Mouse (Mus musculus) embryonic fibroblast, embryonic 13.5 days (primary cell): ENCODE data around the gene Kif26b. TPM values are rescaled to one million over a fixed set of nuclear protein-coding genes. Genes with fewer than 3 reads are reported as not detected.

Experiments used
- H3K27ac ChIP-seq: 2 replicates; pipeline ENCODE4 v1.5.1; 2012; ENCODE audit warnings: low read length, control low read depth, inconsistent platforms; ENCODE audit not compliant: insufficient read depth
- H3K4me1 ChIP-seq: 2 replicates; pipeline ENCODE4 v1.6.1; 2011; ENCODE audit warnings: low read length; ENCODE audit not compliant: control insufficient read depth, insufficient read depth
- H3K4me3 ChIP-seq: 2 replicates; pipeline ENCODE4 v1.5.1; 2011; ENCODE audit warnings: mild to moderate bottlenecking, control low read depth, low read length; ENCODE audit not compliant: insufficient read depth
- CTCF ChIP-seq: IDR thresholded peaks from 2 replicates; pipeline ENCODE4 v1.5.1; 2011; ENCODE audit warnings: mild to moderate bottlenecking, control low read depth, low read length, moderate library complexity, borderline replicate concordance; ENCODE audit not compliant: insufficient read depth
- POLR2A ChIP-seq: IDR thresholded peaks from 2 replicates; pipeline ENCODE4 v1.6.1; 2011; ENCODE audit warnings: low read depth, mild to moderate bottlenecking, control low read depth, low read length, moderate library complexity
- polyA plus RNA-seq: library from polyadenylated mRNA; stranded (reverse); fragments of >200 nt; gene quantifications from 2 replicates; pipeline ENCODE4 v1.2.4, GENCODE M21; 2011; ENCODE audit warnings: low read depth; ENCODE audit not compliant: missing spikeins, insufficient read length

Gene Kif26b
- polyA plus RNA-seq, 1 experiment, result 61.3 TPM

- H3K27ac ChIP-seq, result no peak overlapping the region
- no peaks in the 10 kb centered on the region for H3K4me1 ChIP-seq
- no peak overlapping the region for H3K4me3 ChIP-seq
- no peak for TF ChIP-seq CTCF
- TF ChIP-seq POLR2A, result no peak
Measured at GRCm38 (mm10) chr1:178560043-178560442, 31.1 kb downstream of the Kif26b start.

- Histone ChIP-seq H3K27ac (no peak overlapping the region), H3K4me1 (0 out of 2 replicates have a peak, but pooled peaks cover 4% of the 10 kb centered on the region)
Measured at GRCm38 (mm10) chr1:178563834-178564233, 34.9 kb downstream of the Kif26b start.

GRCm38 (mm10) chr1:178564800-178565199, 35.9 kb downstream of the Kif26b start:
- Histone ChIP-seq H3K4me3 (no peak overlapping the region), H3K4me1 (0 out of 2 replicates have a peak, but pooled peaks cover 5% of the 10 kb centered on the region), H3K27ac (no peak overlapping the region)
- TF ChIP-seq POLR2A, result no peak
- no peak for TF ChIP-seq CTCF

More at GRCm38 (mm10) chr1:178563834-178564233, 34.9 kb downstream of the Kif26b start:
- TF ChIP-seq POLR2A (no peak), CTCF (no peak)
- H3K4me3 ChIP-seq, result no peak overlapping the region

GRCm38 (mm10) chr1:178568551-178569545, 39.9 kb downstream of the Kif26b start:
- H3K4me3 ChIP-seq, result no peak overlapping the region
- no peak overlapping the region for H3K27ac ChIP-seq
- TF ChIP-seq CTCF (no peak), POLR2A (no peak)
- H3K4me1 ChIP-seq, result peaks cover 5% of the 10 kb centered on the region; the same call in 1 of the 2 replicates

- H3K4me1 ChIP-seq, result peaks cover 5% of the 10 kb centered on the region; the same call in 1 of the 2 replicates
- H3K27ac ChIP-seq, result no peak overlapping the region
- H3K4me3 ChIP-seq, result no peak overlapping the region
- TF ChIP-seq CTCF (no peak), POLR2A (no peak)
Measured at GRCm38 (mm10) chr1:178571009-178571408, 42.1 kb downstream of the Kif26b start.

GRCm38 (mm10) chr1:178571885-178572444, 43.0 kb downstream of the Kif26b start:
- H3K4me1 ChIP-seq, result peaks cover 2% of the 10 kb centered on the region; the same call in 1 of the 2 replicates
- TF ChIP-seq CTCF (no peak), POLR2A (no peak)
- no peak overlapping the region for H3K27ac ChIP-seq
- no peak overlapping the region for H3K4me3 ChIP-seq

- TF ChIP-seq CTCF (no peak), POLR2A (no peak)
- H3K27ac ChIP-seq, result no peak overlapping the region
- H3K4me1 ChIP-seq, result peaks cover 2% of the 10 kb centered on the region; the same call in 1 of the 2 replicates
- no peak overlapping the region for H3K4me3 ChIP-seq
Measured at GRCm38 (mm10) chr1:178573406-178574032, 44.6 kb downstream of the Kif26b start.

- Histone ChIP-seq H3K4me3 (no peak overlapping the region), H3K4me1 (no peaks in the 10 kb centered on the region; the same call in 1 of the 2 replicates), H3K27ac (no peak overlapping the region)
- TF ChIP-seq CTCF (no peak), POLR2A (no peak)
Measured at GRCm38 (mm10) chr1:178575706-178576105, 46.8 kb downstream of the Kif26b start.

- no peak overlapping the region for H3K27ac ChIP-seq
- TF ChIP-seq CTCF (no peak), POLR2A (no peak)
- no peaks in the 10 kb centered on the region; the same call in 1 of the 2 replicates for H3K4me1 ChIP-seq
- no peak overlapping the region for H3K4me3 ChIP-seq
Measured at GRCm38 (mm10) chr1:178576926-178577325, 48.0 kb downstream of the Kif26b start.
